Mouse (Mus musculus): Measurements from ENCODE around the gene Vmn1r15. TPM values are rescaled to one million over a fixed set of nuclear protein-coding genes. Genes with fewer than 3 reads are reported as not detected.

Vmn1r15 gene
- total RNA-seq (2021), result not detected
- long read RNA-seq, experiment 1, result 0 reads
- long read RNA-seq, experiment 2, result 0 reads

- DNase-seq, result no peak
Observed at GRCm38 (mm10) chr6:57257652-57258051, at the start of gene Vmn1r15. Gene Vmn1r15 (plus strand): TSS chr6:57257952.

- DNase-seq, result no peak
Observed at GRCm38 (mm10) chr6:57231386-57231785, 26.4 kb upstream of the Vmn1r15 start, which contains the start of gene Vmn1r14. Gene Vmn1r14 (plus strand): TSS chr6:57231686.

GRCm38 (mm10) chr6:57260990-57261389 is 3.2 kb downstream of the Vmn1r15 start:
- no peak for DNase-seq

- DNase-seq, result no peak
Observed at GRCm38 (mm10) chr6:57271881-57272280, 14.1 kb downstream of the Vmn1r15 start.

DNA sequence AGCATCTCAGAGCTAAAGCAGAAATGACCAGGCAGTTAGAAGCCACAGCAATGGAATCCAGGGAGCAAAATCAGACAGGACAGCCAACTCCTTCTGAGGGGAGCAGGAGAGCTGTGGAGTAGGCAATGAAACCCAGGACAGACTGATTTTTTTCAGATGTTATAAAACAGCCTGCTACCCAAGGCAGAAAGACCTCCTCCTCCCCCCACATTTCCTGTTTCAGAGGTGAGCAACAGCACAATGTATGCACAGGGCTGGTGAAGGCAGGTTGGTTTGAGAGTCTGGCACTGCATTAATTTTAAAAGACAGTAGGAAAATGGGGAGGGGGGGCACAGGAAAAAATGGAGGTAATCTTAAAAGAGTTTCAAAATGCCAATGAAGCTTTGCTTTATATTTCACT is 14.8 kb downstream of the Vmn1r15 start:
- no peak for DNase-seq

- no peak for DNase-seq
Observed at GRCm38 (mm10) chr6:57278952-57279351, 21.2 kb downstream of the Vmn1r15 start.

Other genes starting within 250 kb of the Vmn1r15 start
- gene Vmn1r7, start 232.6 kb upstream of the Vmn1r15 start, total RNA-seq (2021), result not detected
- not detected for gene Vmn1r8, start 225.7 kb upstream of the Vmn1r15 start, total RNA-seq (2021)
- not detected for gene Vmn1r9, start 191.2 kb upstream of the Vmn1r15 start, total RNA-seq (2021)
- gene Vmn1r10, start 148.5 kb upstream of the Vmn1r15 start, total RNA-seq (2021), result not detected
- gene Vmn1r11, start 124.5 kb upstream of the Vmn1r15 start, total RNA-seq (2021), result not detected
- gene Vmn1r12, start 101.0 kb upstream of the Vmn1r15 start, total RNA-seq (2021), result not detected
- not detected for gene Vmn1r13, start 54.7 kb upstream of the Vmn1r15 start, total RNA-seq (2021)
- not detected for gene Vmn1r14, start 26.3 kb upstream of the Vmn1r15 start, total RNA-seq (2021)
- not detected for gene Vmn1r16, start 71.5 kb downstream of the Vmn1r15 start, total RNA-seq (2021)
- not detected for gene Vmn1r17, start 105.8 kb downstream of the Vmn1r15 start, total RNA-seq (2021)
- gene Vmn1r18, start 137.8 kb downstream of the Vmn1r15 start, total RNA-seq (2021), result not detected
- gene Vmn1r19, start 145.8 kb downstream of the Vmn1r15 start, total RNA-seq (2021), result not detected
- gene Vmn1r20, start 171.0 kb downstream of the Vmn1r15 start, total RNA-seq (2021), result not detected